Mouse (Mus musculus) embryonic facial prominence, embryonic 12.5 days (tissue): ENCODE results near the gene Cep85l. TPM values are rescaled to one million over a fixed set of nuclear protein-coding genes. Genes with fewer than 3 reads are reported as not detected.

ENCODE experiments used
- ATAC-seq: fragments of 200-750 bp; cut with Nextera tagmentation; 2 replicates; pipeline ENCODE4 v1.8.0; 2017; ENCODE audit not compliant: insufficient number of reproducible peaks, insufficient read depth, low FRiP score, low TSS enrichment
- H3K27ac ChIP-seq: fragments of 300-500 bp; sonication (generic); 2 replicates; pipeline ENCODE4 v1.5.1; 2016; ENCODE audit warnings: mild to moderate bottlenecking
- H3K27me3 ChIP-seq: fragments of 300-500 bp; sonication (generic); 2 replicates; pipeline ENCODE4 v1.6.1; 2016; ENCODE audit warnings: mild to moderate bottlenecking, moderate library complexity
- H3K36me3 ChIP-seq: fragments of 300-500 bp; sonication (generic); 2 replicates; pipeline ENCODE4 v1.6.1; 2016; ENCODE audit warnings: mild to moderate bottlenecking
- H3K4me1 ChIP-seq: fragments of 300-500 bp; sonication (generic); 2 replicates; pipeline ENCODE4 v1.6.1; 2016
- H3K4me2 ChIP-seq: fragments of 300-500 bp; sonication (generic); replicated peaks from 2 replicates; pipeline ENCODE4 v1.6.1; 2016; ENCODE audit warnings: mild to moderate bottlenecking, moderate library complexity
- H3K4me3 ChIP-seq: fragments of 300-500 bp; sonication (generic); 2 replicates; pipeline ENCODE4 v1.5.1; 2016; ENCODE audit warnings: mild to moderate bottlenecking
- H3K9ac ChIP-seq: fragments of 300-500 bp; sonication (generic); 2 replicates; pipeline ENCODE4 v1.6.1; 2016; ENCODE audit warnings: mild to moderate bottlenecking, moderate library complexity
- H3K9me3 ChIP-seq: fragments of 300-500 bp; sonication (generic); 2 replicates; pipeline ENCODE4 v1.6.1; 2016; ENCODE audit warnings: mild to moderate bottlenecking, moderate library complexity
- WGBS: fragments of 180-500 bp; shearing (Covaris S2); methylation state at CpG from one replicate; pipeline ENCODE4 v1.1.7; 2016; 5-methylcytosine and 5-hydroxymethylcytosine counted together
- polyA plus RNA-seq: library from polyadenylated mRNA; unstranded; fragments of >200 nt; fragmentation: Nextera tagmentation; extraction: Ambion mirVana; gene quantifications from 2 replicates; pipeline ENCODE4 v1.2.1, GENCODE M21; 2016

Cep85l gene
- polyA plus RNA-seq, 1 experiment from 2014 or later = 7.9 TPM

- 65% methylated on average over 1 of the region's 1 CpGs for WGBS
- H3K4me3 ChIP-seq = no peak overlapping the region
- H3K36me3 ChIP-seq = no peaks in the 10 kb centered on the region
- no peak overlapping the region for H3K27ac ChIP-seq
- H3K4me1 ChIP-seq = no peaks in the 10 kb centered on the region
- H3K9me3 ChIP-seq = no peaks in the 10 kb centered on the region
- ATAC-seq = no peak
- H3K4me2 ChIP-seq = no peak overlapping the region
- H3K27me3 ChIP-seq = no peaks in the 10 kb centered on the region
- H3K9ac ChIP-seq = no peak overlapping the region
These were observed 117.7 kb downstream of the Cep85l start for GRCm38 (mm10) chr10:53262021-53262420.

DNA sequence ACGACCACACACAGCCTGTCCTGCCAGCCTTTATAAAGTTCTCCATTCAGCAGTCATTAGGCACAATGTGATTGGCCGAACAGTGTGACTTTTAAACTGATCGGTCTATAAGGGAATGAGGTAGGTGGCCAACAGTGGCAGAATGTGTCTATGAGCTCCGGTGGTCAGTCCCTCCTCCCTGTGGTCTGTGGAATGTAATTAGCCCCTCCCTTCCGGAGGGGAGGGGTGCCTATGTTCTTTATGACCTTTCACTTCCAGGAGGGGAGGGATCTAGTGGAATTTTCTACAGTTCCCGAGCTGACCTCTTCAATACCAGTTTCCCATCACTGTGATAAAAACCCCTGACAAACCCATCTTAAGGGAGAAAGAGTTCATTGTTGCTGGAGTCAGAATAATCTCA, 144.4 kb downstream of the Cep85l start:
- no peak overlapping the region for H3K9ac ChIP-seq
- H3K36me3 ChIP-seq = no peaks in the 10 kb centered on the region
- H3K4me2 ChIP-seq = no peak overlapping the region
- ATAC-seq = no peak
- 63% methylated on average over 6 of the region's 6 CpGs for WGBS
- H3K27ac ChIP-seq = no peak overlapping the region
- no peaks in the 10 kb centered on the region for H3K9me3 ChIP-seq
- H3K4me1 ChIP-seq = no peaks in the 10 kb centered on the region
- H3K27me3 ChIP-seq = no peaks in the 10 kb centered on the region
- no peak overlapping the region for H3K4me3 ChIP-seq

DNA sequence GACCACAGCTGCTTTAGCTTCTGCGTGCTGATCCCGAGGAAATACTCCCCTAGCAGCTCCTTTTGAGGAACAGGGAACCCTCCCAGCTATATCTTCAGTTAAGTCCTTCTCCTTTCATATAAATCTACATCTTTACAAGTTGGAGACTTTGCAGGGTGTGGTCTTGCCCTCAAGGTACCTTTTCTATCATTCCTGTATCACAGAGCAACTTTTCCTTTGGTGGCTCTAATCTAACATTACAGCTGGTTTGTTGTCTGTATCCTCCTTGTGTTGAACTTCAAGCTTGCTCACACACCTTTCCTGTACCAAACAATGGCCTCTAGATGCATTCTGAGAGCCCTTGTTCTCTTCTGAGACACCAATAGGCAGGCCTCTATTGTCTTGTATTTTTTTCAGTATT, 145.1 kb downstream of the Cep85l start:
- no peaks in the 10 kb centered on the region for H3K9me3 ChIP-seq
- H3K27me3 ChIP-seq = no peaks in the 10 kb centered on the region
- H3K9ac ChIP-seq = no peak overlapping the region
- WGBS = 95% methylated on average over 2 of the region's 2 CpGs
- H3K4me2 ChIP-seq = no peak overlapping the region
- H3K27ac ChIP-seq = no peak overlapping the region
- no peaks in the 10 kb centered on the region for H3K4me1 ChIP-seq
- no peak for ATAC-seq
- H3K4me3 ChIP-seq = no peak overlapping the region
- no peaks in the 10 kb centered on the region for H3K36me3 ChIP-seq

GRCm38 (mm10) chr10:53234086-53234613, 145.6 kb downstream of the Cep85l start:
- Histone ChIP-seq H3K4me3 (no peak overlapping the region), H3K4me2 (no peak overlapping the region), H3K9me3 (no peaks in the 10 kb centered on the region), H3K27me3 (no peaks in the 10 kb centered on the region), H3K9ac (no peak overlapping the region), H3K4me1 (no peaks in the 10 kb centered on the region), H3K36me3 (no peaks in the 10 kb centered on the region), H3K27ac (no peak overlapping the region)
- WGBS = 87% methylated on average over 2 of the region's 2 CpGs
- ATAC-seq = no peak

DNA sequence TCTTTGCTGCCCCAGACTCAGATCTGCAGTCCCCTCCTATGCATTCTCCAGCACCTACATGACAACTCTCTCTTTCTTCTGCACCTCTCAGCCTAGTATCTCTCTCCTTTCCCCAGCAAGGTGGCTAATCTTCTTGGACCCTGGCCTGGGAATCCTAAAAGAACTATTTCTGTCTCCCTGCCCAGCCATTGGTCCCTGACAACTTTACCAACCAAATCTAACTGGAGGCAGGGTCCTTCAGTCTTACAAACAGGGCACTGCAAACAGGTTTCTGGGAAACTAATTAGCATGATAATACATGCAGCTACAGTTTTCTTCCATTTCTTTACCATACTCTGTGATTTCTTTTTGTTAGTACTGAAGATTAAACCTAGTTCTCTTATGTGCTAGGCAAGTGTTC, 148.9 kb downstream of the Cep85l start:
- H3K27ac ChIP-seq = no peak overlapping the region
- H3K36me3 ChIP-seq = no peaks in the 10 kb centered on the region
- no peaks in the 10 kb centered on the region for H3K27me3 ChIP-seq
- no peak overlapping the region for H3K4me2 ChIP-seq
- H3K9me3 ChIP-seq = no peaks in the 10 kb centered on the region
- H3K4me1 ChIP-seq = no peaks in the 10 kb centered on the region
- ATAC-seq = no peak
- H3K9ac ChIP-seq = no peak overlapping the region
- no peak overlapping the region for H3K4me3 ChIP-seq

- no peak for ATAC-seq
- 78% methylated on average over 2 of the region's 2 CpGs for WGBS
- no peaks in the 10 kb centered on the region for H3K9me3 ChIP-seq
- no peak overlapping the region for H3K4me2 ChIP-seq
- no peak overlapping the region for H3K27ac ChIP-seq
- H3K27me3 ChIP-seq = no peaks in the 10 kb centered on the region
- no peak overlapping the region for H3K4me3 ChIP-seq
- H3K4me1 ChIP-seq = no peaks in the 10 kb centered on the region
- no peaks in the 10 kb centered on the region for H3K36me3 ChIP-seq
- H3K9ac ChIP-seq = no peak overlapping the region
These were observed 150.6 kb downstream of the Cep85l start for GRCm38 (mm10) chr10:53229190-53229589.

Other genes starting within 250 kb of the Cep85l start
- 2.1 TPM in 2 replicates for gene Pln, start 42.3 kb downstream of the Cep85l start, polyA plus RNA-seq
- gene Asf1a, start 216.8 kb upstream of the Cep85l start, polyA plus RNA-seq = 148 and 153 TPM in 2 replicates